9 mouse cellular contexts compared by ENCODE assay signal in the genomic region with DNA sequence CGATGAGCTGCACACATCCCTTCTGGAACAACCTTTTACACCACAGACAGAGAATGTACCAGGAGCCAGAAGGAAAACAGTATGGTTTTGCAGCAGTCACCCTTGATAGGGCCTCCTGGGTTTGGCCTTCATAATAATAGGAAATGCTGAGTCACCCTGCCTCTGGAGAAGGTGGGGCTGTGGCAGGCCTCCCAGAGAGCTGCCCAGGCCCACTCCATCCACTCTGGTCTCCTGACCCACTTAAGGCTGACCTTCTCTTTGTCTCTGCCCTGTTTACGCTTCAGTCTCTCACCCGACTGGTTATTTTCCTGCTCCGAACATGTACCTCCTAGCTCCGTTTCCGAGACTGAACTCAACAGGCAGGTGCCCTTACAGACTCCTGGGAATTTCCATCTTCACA. TPM values are rescaled to one million over a fixed set of nuclear protein-coding genes. Genes with fewer than 3 reads are reported as not detected.
DNase-seq lines count a peak whose midpoint lies in the region; ATAC-seq and TF ChIP-seq lines count a peak whose summit lies in the region.
"Had no signal": no experiment of that assay in that cellular context is flagged by ENCODE, and none has a peak within 500 bp of the region (broad histone marks: within the 10 kb centered on the region; RNA-seq: fewer than 3 reads in every experiment).

No protein-coding gene starts in this region.

- H3K9ac ChIP-seq in midbrain, embryonic 13.5 days (replicated peaks): no peak overlapping the region

- H3K4me3 ChIP-seq in myocyte: no peak overlapping the region
- no peak overlapping the region for H3K4me3 ChIP-seq in midbrain, embryonic 13.5 days (replicated peaks)

- H3K27me3 ChIP-seq in myocyte (ENCODE audit: control insufficient read depth, insufficient read depth, insufficient read length): no peaks in the 10 kb centered on the region
- no peaks in the 10 kb centered on the region for H3K27me3 ChIP-seq in midbrain, embryonic 13.5 days

- H3K9me3 ChIP-seq in midbrain, embryonic 13.5 days: no peaks in the 10 kb centered on the region

- H3K27ac ChIP-seq in midbrain, embryonic 13.5 days: no peak overlapping the region

- 78% methylated on average over 6 of the region's 6 CpGs for WGBS in midbrain, embryonic 13.5 days

- H3K79me2 ChIP-seq in myocyte (ENCODE audit: control insufficient read depth, insufficient read depth): no peaks in the 10 kb centered on the region

- H3ac ChIP-seq in myocyte (ENCODE audit: control insufficient read depth, insufficient read length): no peak overlapping the region

- TF ChIP-seq POLR2A in myocyte (IDR thresholded peaks at IDR 0.05; ENCODE audit: insufficient read length, low read depth): no peak

- DNase-seq in urinary bladder, adult 18-20 months (ENCODE audit: low spot score in 2 of 2): peak; percentile 14 to 37
- DNase-seq in urinary bladder, postnatal 10 days (ENCODE audit: low spot score): no peak
- peak; percentile 55 for DNase-seq in heart, adult 8-10 months (ENCODE audit: low spot score)
- peak; percentile 24 for DNase-seq in kidney, postnatal 10 days
- no peak for DNase-seq in embryo, embryonic 10.5 days (ENCODE audit: low spot score)
- no peak for DNase-seq in right cerebral cortex, postnatal 14 days

- H3K36me3 ChIP-seq in myocyte (ENCODE audit: control insufficient read depth, insufficient read depth): no peaks in the 10 kb centered on the region
- no peaks in the 10 kb centered on the region for H3K36me3 ChIP-seq in midbrain, embryonic 13.5 days

- H3K4me2 ChIP-seq in myocyte (ENCODE audit: low read depth): peak overlapping the region; percentile 10
- H3K4me2 ChIP-seq in midbrain, embryonic 13.5 days (replicated peaks): no peak overlapping the region

- H3K4me1 ChIP-seq in midbrain, embryonic 13.5 days (replicated peaks): peaks cover 3% of the 10 kb centered on the region

- no peak for ATAC-seq in midbrain, embryonic 13.5 days

TF ChIP-seq in myocyte, 11 proteins besides CTCF, POLR2A, EP300 and RAD21:
- no peak for TF ChIP-seq USF1 (IDR thresholded peaks at IDR 0.05; ENCODE audit: low read depth)
- TF ChIP-seq TCF3 (IDR thresholded peaks at IDR 0.05; ENCODE audit: insufficient read length, low read depth): no peak
- TF ChIP-seq CEBPB (IDR thresholded peaks at IDR 0.05; ENCODE audit: insufficient read depth, poor library complexity, severe bottlenecking): no peak
- TF ChIP-seq MYOD1 (IDR thresholded peaks at IDR 0.05; ENCODE audit: control insufficient read depth in 1 of 3, insufficient read length in 2 of 3, low read depth in 2 of 3): no peak
- TF ChIP-seq TCF12 (IDR thresholded peaks at IDR 0.05; ENCODE audit: insufficient read depth, poor library complexity, severe bottlenecking): no peak
- TF ChIP-seq POLR2AphosphoS2 (IDR thresholded peaks at IDR 0.05; ENCODE audit: insufficient read length, low read depth): no peak
- no peak for TF ChIP-seq E2F4 (IDR thresholded peaks at IDR 0.05; ENCODE audit: insufficient read depth)

RNA-seq across cellular contexts. Expression of a gene that starts 0.3 kb away (rescaled TPM):
- 10 to 100 TPM; 69.0 to 89.2 (median 83.0) TPM for total RNA-seq in heart, adult 8-10 months (2022)
- 84.7 TPM for polyA plus RNA-seq in myocyte (2012; fragmentation: generic; extraction: Trizol)
- 164 and 172 TPM in 2 replicates for polyA plus RNA-seq in midbrain, embryonic 13.5 days (2015; fragmentation: Nextera tagmentation; extraction: Ambion mirVana)

RNA-seq across cellular contexts. Expression of a gene that starts 48.7 kb away (rescaled TPM):
- 10 to 100 TPM; 54.6 to 69.7 (median 59.4) TPM for total RNA-seq in heart, adult 8-10 months (2022)
- 0.22 TPM for polyA plus RNA-seq in myocyte (2012; fragmentation: generic; extraction: Trizol)
- not detected in 2 replicates for polyA plus RNA-seq in midbrain, embryonic 13.5 days (2015; fragmentation: Nextera tagmentation; extraction: Ambion mirVana)
- total RNA-seq: liver, adult 2 months had no signal
- polyA plus RNA-seq: liver, adult 2 months had no signal

Comparison
In these comparisons a context has a peak if more than half of its experiments do, and no peak if none do; other contexts are left out.
1. DNase-seq: peak in urinary bladder, adult 18-20 months (2 of 2), heart, adult 8-10 months (single experiment) and kidney, postnatal 10 days (single experiment); none in urinary bladder, postnatal 10 days (single experiment), embryo, embryonic 10.5 days (single experiment) and right cerebral cortex, postnatal 14 days (single experiment).